Mouse (Mus musculus) heart, adult 8-10 months (tissue): ENCODE results near the gene Tmem131. TPM values are rescaled to one million over a fixed set of nuclear protein-coding genes. Genes with fewer than 3 reads are reported as not detected.

Experiments
- DNase-seq: peaks from one replicate; pipeline ENCODE4 v3.0.0; 2022; ENCODE audit warnings: low spot score
- total RNA-seq, 4 experiments: library from RNA; stranded (reverse); gene quantifications; 2 replicates each; pipeline ENCODE4 v1.2.4; 2022

The Tmem131 gene
- total RNA-seq, 4 experiments from 2014 or later, result 23.0 to 31.0 (median 28.3) TPM

GRCm38 (mm10) chr1:36784365-36785134 lies 158.9 kb downstream of the Tmem131 start:
- peak; percentile 76 for DNase-seq

GRCm38 (mm10) chr1:36782476-36782875 lies 161.0 kb downstream of the Tmem131 start:
- peak; percentile 8 for DNase-seq

DNA sequence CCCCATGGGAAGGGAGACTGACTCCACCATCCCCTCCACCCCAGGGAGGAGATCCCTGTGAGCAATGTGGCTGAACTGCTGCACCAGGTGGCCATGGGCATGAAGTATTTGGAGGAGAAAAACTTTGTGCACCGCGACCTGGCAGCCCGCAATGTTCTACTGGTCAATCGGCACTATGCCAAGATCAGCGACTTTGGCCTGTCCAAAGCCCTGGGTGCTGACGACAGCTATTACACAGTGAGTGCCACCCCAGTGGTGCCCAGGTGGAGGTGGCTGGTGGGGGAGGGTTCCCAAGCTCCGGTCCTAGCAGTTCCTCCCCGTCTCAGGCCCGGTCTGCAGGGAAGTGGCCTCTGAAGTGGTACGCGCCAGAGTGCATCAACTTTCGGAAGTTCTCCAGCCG lies 162.7 kb downstream of the Tmem131 start:
- no peak for DNase-seq

GRCm38 (mm10) chr1:36772198-36772934 lies 171.1 kb downstream of the Tmem131 start:
- no peak for DNase-seq

DNA sequence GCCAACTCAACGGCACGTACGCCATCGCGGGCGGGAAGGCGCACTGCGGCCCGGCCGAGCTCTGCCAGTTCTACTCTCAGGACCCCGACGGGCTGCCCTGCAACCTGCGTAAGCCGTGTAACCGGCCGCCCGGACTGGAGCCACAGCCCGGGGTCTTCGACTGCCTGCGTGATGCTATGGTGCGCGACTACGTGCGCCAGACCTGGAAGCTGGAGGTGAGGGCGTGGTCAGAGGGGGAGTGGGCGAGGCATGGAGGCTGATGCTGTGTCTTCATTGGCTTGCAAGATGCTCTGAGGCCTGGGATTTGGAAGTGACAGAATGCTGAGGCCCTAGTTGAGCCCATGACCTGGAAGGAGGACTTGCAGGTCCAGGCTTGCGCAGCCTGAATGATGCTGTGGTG lies 172.5 kb downstream of the Tmem131 start:
- no peak for DNase-seq

DNA sequence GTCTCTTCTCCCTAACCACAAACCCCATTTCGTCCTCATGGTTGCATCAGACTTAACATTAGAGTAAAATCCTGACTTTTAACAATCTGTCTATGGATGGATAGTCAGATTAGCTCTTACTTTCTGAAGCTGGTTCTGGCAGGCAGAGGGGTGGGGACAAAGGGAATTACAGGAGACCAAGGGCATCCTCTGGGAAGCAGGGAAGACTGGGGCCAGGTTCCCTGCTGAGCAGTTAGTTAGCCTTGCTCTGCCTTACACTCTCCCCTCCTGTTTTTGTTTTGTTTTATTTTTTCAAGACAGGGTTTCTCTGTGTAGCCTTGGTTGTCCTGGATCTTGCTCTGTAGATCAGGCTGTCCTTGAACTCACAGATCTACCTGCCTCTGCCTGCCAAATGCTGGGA lies 173.5 kb downstream of the Tmem131 start:
- no peak for DNase-seq

DNA sequence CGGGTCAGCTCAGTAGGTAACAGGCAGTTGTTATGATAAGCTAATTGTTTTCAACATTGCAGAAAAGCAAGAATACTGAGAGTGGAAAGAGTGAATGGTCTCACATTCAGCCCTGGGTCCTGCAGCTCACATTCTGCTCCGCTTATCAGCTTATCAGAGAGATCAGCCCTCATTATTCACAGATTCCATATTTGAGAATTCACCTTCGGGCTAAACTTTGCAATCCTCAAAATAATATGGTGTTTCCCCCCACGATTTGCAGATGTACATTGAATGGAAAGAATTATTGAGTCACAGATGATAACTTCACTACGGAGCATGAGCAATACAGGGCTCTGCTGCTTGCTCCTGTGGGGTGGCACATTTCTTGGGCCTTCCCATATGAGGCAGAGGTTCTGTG lies 174.7 kb downstream of the Tmem131 start:
- no peak for DNase-seq

GRCm38 (mm10) chr1:36767321-36767720 lies 176.1 kb downstream of the Tmem131 start:
- DNase-seq, result no peak

- DNase-seq, result no peak
These were observed 176.8 kb downstream of the Tmem131 start for GRCm38 (mm10) chr1:36766431-36767205.

DNA sequence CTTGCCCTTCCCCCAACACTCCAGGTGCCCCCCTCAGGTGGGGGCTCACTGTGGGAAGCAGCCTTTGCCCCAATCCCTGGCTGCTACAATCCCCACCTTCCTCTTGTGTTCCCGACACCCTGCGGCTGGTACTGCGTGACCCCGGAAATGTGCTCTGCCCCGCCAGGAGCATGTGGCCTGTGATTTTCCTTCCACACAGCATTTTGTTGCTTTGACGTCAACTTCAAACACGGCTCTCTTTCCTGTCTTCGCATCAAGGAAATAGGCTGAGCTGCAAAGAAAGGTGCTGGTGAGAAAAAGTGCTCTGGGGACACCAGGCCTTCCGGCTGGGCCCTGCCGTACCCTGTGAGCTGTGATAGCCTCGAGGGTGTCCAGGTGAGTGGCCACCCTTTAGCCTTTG lies 181.9 kb downstream of the Tmem131 start, which contains the start of gene Zap70:
Gene Zap70, plus strand, starts transcription at position 231 of the 400 bp plus-strand sequence.
- no peak for DNase-seq

GRCm38 (mm10) chr1:36761061-36761460 lies 182.4 kb downstream of the Tmem131 start:
- no peak for DNase-seq

DNA sequence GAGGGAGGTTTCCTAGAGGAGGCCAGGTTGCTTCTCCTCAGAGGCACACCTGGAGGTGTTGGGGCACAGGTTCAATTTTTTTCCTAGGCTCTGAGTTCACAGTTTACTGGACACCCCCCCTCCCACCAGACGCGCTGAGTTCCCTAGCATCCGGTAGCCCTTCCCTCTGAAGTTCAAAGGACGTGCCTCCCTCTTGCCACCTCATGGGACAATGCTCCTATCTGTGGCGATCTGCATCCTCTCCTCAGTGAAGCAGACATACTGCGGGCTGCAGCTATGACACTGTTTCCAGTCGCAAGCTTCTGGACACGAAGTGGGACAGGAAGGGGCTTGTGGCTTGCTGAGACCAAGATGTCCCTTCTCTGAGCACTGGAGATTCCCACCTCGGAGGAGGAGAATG lies 183.1 kb downstream of the Tmem131 start:
- no peak for DNase-seq

GRCm38 (mm10) chr1:36759076-36759475 lies 184.4 kb downstream of the Tmem131 start:
- no peak for DNase-seq

- DNase-seq, result no peak
These were observed 184.9 kb downstream of the Tmem131 start for GRCm38 (mm10) chr1:36758553-36758952.

DNA sequence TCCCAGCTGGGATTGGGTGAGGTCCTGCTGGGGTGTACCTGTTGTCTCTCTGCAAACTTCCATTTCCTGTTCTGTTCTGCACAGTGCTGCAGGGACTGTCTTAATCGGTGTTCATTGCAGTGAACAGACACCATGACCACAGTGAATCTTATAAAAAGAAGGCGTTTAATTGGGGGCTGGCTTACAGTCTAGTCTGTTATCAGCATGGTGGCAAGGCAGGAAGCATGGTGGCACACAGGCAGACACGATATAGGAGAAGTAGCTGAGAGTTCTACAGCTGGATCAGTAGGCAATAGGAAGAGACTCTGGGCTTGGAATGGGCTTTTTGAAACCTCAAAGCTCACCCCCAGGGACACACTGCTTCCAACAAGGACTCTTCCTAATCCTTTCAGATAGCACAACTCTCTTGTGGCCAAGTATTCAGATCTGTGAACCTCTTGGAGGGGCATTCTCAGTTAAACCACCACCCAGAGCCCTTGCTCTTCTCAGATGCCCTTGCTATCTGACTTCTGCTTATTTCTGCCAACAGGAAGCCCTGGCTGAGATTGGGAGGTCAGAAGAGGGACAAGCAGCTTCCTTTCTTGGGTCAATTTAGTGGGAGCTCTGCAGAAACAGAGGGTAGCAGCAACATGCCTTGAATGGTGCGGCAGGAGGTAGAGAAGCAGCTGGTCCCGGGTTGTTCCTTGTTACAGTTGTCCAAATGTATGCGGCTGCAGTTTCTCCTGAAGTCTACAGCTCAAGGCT lies 189.4 kb downstream of the Tmem131 start:
- no peak for DNase-seq

- no peak for DNase-seq
These were observed 197.0 kb downstream of the Tmem131 start for GRCm38 (mm10) chr1:36746452-36746851.

DNA sequence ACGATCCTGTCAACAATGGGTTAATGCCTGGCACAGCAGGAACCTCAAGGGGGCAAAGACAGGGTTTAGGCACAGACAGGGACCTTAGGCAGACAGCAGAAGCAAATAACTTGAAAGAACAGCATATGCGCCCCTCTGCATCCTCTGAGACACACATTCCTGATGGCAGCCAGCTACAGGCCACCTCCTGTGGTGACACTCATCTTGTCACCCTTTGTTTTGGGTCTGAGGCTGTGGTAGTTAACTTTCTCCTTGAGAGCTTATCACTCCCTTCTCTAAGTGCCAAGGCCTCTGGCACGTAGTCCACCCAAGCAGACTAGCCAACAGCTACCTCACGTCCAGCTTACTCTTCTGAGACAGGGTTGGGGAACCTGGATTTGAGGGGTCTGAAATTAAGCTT lies 197.8 kb downstream of the Tmem131 start:
- DNase-seq, result no peak

DNA sequence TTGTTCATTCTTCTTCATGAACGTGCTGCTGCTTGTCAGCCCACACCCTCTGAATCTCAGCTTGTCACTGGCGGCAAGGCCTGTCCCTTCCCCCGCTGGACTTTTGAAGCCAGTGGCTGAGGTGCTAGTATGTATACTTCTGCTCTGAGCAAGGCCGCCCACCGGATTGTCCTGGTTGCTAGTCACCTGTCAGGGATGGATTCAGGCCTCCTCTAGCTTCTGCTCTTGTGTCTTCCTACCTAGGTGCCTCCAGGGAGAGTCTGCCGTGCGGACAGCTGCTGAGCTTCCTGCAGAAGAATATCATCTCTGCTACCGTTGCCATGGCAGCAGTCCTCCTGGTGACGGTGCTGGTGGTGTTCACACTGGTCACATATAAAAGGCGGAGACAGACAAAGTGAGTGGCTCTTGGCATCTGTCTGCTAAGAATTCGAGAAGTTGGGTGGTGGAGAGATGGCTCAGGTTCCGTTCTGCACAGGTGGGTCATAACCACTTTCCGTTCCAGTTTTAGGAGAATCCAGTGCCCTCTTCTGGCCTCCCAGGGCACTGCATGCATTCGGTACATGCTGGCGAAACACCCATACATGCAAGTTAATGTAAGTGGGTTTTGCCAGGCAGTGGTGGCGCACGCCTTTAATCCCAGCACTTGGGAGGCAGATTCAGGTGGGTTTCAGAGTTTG lies 199.1 kb downstream of the Tmem131 start:
- peak; percentile 48 for DNase-seq

DNA sequence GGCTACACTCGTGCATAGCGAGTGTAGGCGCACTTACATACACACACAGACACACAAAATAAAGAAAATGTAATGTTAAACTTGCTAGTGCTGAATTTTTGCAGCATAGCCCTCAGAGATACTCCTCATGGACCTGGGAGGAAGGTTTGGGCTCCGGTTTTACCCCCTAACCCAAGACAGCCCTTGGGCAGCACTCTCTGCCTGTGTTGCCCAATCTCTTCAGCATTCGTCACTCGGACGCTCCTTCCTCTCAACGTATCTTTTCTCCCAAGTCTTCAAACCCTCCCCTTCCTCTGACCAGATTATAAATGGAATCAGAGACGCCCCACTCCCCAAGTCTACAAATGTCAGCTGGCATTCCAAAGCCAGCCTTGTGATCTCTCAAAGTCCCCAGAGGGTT lies 200.4 kb downstream of the Tmem131 start:
- DNase-seq, result no peak
